Mouse (Mus musculus): ENCODE data around the gene Itgb4. TPM values are rescaled to one million over a fixed set of nuclear protein-coding genes. Genes with fewer than 3 reads are reported as not detected.
A peak's percentile ranks its signal among the peaks of the same experiment; 100 is the strongest.

The Itgb4 gene
- polyA plus RNA-seq, 1 experiment from 2014 or later: 5.5 TPM

GRCm38 (mm10) chr11:115962651-115963412, 11.7 kb upstream of the Itgb4 start:
- Histone ChIP-seq H3K27me3 (replicated peaks; ENCODE audit: control insufficient read depth, insufficient read depth, low read length) (no peaks in the 10 kb centered on the region), H3K36me3 (ENCODE audit: control insufficient read depth, insufficient read depth, low read length) (peaks cover 81% of the 10 kb centered on the region), H3K4me3 (ENCODE audit: low read depth, low read length) (no peak overlapping the region), H3K9ac (ENCODE audit: low read length) (no peak overlapping the region), H3K4me2 (ENCODE audit: low read length) (no peak overlapping the region), H3K27ac (ENCODE audit: low read depth) (no peak overlapping the region), H3K4me1 (replicated peaks; ENCODE audit: control insufficient read depth, insufficient read depth, low read length) (no peaks in the 10 kb centered on the region), H3K9me3 (ENCODE audit: control insufficient read depth, low read length) (no peaks in the 10 kb centered on the region)
- 90% methylated on average over 9 of the region's 9 CpGs for WGBS
- DNase-seq (ENCODE audit: low spot score) (no peak), ATAC-seq (replicated peaks; ENCODE audit: low FRiP score, low TSS enrichment, low read depth) (no peak)

DNA sequence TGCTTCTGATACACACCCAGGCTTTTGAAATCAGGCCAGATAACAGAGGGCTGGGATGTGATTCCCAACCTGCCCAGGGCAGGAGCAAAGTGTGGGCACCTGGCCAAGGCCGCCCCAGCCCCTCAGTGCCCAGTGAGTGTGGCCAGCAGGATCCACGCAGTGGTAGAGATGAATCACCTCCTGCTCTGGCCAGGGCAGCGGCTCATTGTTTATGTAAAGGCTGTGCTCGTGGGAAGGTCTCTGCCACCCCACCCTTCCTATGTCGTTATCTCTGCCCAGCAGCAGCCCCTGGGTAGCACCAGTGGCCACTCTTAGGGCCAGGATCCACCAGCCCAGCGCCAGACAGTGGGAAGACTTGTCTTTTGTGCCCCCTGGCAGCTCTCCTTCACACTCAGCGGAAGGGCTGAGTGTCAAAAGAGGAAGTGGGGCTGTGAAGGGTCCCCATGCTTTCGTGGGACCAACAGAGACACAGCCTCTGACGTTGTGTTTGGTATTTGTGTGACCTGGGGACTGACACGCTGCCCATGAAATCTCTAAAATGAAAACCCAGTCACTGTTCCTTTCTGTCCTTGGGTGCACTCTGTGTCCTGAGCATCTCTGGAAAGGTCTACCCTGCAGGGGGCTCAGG, 9.4 kb upstream of the Itgb4 start:
- no peak overlapping the region for H3K9ac ChIP-seq (ENCODE audit: low read length)
- H3K9me3 ChIP-seq (ENCODE audit: control insufficient read depth, low read length): no peaks in the 10 kb centered on the region
- peaks cover 5% of the 10 kb centered on the region; the same call in 1 of the 2 replicates for H3K4me1 ChIP-seq (replicated peaks; ENCODE audit: control insufficient read depth, insufficient read depth, low read length)
- peaks cover 66% of the 10 kb centered on the region for H3K36me3 ChIP-seq (ENCODE audit: control insufficient read depth, insufficient read depth, low read length)
- no peak for ATAC-seq (replicated peaks; ENCODE audit: low FRiP score, low TSS enrichment, low read depth)
- H3K4me2 ChIP-seq (ENCODE audit: low read length): no peak overlapping the region
- H3K4me3 ChIP-seq (ENCODE audit: low read depth, low read length): no peak overlapping the region
- H3K27ac ChIP-seq (ENCODE audit: low read depth): no peak overlapping the region
- no peaks in the 10 kb centered on the region for H3K27me3 ChIP-seq (replicated peaks; ENCODE audit: control insufficient read depth, insufficient read depth, low read length)
- DNase-seq (ENCODE audit: low spot score): no peak
- 73% methylated on average over 10 of the region's 10 CpGs for WGBS

DNA sequence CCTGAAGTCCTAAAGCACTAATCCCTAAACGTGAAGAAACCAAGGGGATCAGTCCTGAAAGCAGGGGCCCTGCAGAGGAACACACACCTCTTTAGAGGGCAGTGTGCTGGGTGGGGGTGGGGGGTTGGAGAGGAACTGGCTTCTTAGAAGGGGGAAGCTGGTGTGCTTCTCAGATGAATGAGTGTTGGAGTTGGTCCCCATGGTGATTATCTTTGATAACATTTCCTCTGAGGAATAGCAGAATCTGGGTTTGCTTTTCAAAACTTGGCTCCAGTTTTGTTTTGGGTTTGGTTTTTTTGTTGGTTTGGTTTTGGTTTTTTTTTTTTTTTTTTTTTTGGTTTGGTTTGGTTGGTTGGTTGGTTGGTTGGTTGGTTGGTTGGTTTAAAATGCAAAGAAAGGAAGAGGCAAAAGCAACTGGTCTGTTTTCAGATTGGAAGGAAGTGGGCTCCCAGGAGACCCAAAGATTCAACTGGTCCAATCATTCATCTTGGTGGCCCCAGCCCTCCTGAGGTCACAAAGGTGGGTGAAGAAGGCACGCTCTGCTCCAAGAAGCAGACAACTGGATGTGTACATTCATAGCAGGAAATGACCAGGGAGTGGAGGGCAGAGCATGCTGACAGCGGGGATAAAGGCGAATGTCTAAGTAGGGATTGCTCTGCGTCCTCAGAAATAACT, 5.6 kb upstream of the Itgb4 start:
- Histone ChIP-seq H3K36me3 (ENCODE audit: control insufficient read depth, insufficient read depth, low read length) (peaks cover 29% of the 10 kb centered on the region), H3K9ac (ENCODE audit: low read length) (no peak overlapping the region), H3K9me3 (ENCODE audit: control insufficient read depth, low read length) (no peaks in the 10 kb centered on the region), H3K4me1 (replicated peaks; ENCODE audit: control insufficient read depth, insufficient read depth, low read length) (peaks cover 10% of the 10 kb centered on the region; the same call in 1 of the 2 replicates), H3K27me3 (replicated peaks; ENCODE audit: control insufficient read depth, insufficient read depth, low read length) (peaks cover 5% of the 10 kb centered on the region; the same call in 1 of the 2 replicates), H3K4me2 (ENCODE audit: low read length) (no peak overlapping the region), H3K4me3 (ENCODE audit: low read depth, low read length) (no peak overlapping the region), H3K27ac (ENCODE audit: low read depth) (no peak overlapping the region)
- no peak for ATAC-seq (replicated peaks; ENCODE audit: low FRiP score, low TSS enrichment, low read depth)
- WGBS: 65% methylated on average over 5 of the region's 5 CpGs
- DNase-seq (ENCODE audit: low spot score): no peak

DNA sequence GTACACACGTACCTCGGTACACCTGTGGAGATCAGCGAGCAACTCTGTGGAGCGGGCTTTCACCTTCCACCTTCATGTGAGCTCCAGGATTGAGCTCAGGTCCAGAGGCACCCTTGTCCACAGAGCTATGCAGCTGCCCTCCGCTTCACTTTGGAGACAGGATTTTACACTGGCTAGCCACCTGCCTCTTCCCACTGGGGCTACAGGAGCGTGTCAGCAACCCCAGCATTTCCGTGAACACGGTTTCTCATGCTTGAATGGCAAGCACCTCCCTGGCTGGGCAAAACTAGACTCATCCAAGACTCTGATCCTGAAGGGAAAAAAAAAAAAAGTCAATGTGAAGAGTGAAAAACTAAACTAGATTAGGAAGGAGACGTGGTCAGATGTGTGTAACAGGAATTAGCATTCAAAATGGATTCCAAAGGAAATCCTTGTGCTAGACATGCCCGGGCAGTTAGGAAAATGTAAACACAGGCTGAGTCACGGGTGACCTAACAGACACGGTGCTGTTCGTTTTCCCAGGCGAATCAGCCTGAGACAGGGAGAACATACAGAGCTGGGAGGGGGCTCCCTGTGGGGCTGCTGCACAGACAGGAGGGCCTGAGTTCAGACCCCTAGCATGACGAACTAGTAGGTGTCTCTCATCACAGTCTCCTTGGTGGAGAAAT, 4.4 kb upstream of the Itgb4 start:
- Histone ChIP-seq H3K4me2 (ENCODE audit: low read length) (no peak overlapping the region), H3K9ac (ENCODE audit: low read length) (no peak overlapping the region), H3K4me1 (replicated peaks; ENCODE audit: control insufficient read depth, insufficient read depth, low read length) (peaks cover 10% of the 10 kb centered on the region; the same call in 1 of the 2 replicates), H3K4me3 (ENCODE audit: low read depth, low read length) (no peak overlapping the region), H3K36me3 (ENCODE audit: control insufficient read depth, insufficient read depth, low read length) (peaks cover 16% of the 10 kb centered on the region), H3K27ac (ENCODE audit: low read depth) (peak overlapping the region; percentile 48), H3K27me3 (replicated peaks; ENCODE audit: control insufficient read depth, insufficient read depth, low read length) (peaks cover 18% of the 10 kb centered on the region), H3K9me3 (ENCODE audit: control insufficient read depth, low read length) (no peaks in the 10 kb centered on the region)
- ATAC-seq (replicated peaks; ENCODE audit: low FRiP score, low TSS enrichment, low read depth) (no peak), DNase-seq (ENCODE audit: low spot score) (peak; percentile 60)
- WGBS: 47% methylated on average over 15 of the region's 15 CpGs

- ATAC-seq (replicated peaks; ENCODE audit: low FRiP score, low TSS enrichment, low read depth): 0 out of 2 replicates have a peak, but pooled peaks have one; percentile 49
- no peak overlapping the region for H3K4me3 ChIP-seq (ENCODE audit: low read depth, low read length)
- H3K27ac ChIP-seq (ENCODE audit: low read depth): no peak overlapping the region
- H3K9ac ChIP-seq (ENCODE audit: low read length): no peak overlapping the region
- no peak overlapping the region for H3K4me2 ChIP-seq (ENCODE audit: low read length)
- no peak for DNase-seq (ENCODE audit: low spot score)
- WGBS: 62% methylated on average over 6 of the region's 6 CpGs
- peaks cover 8% of the 10 kb centered on the region for H3K36me3 ChIP-seq (ENCODE audit: control insufficient read depth, insufficient read depth, low read length)
- H3K9me3 ChIP-seq (ENCODE audit: control insufficient read depth, low read length): no peaks in the 10 kb centered on the region
- peaks cover 21% of the 10 kb centered on the region for H3K27me3 ChIP-seq (replicated peaks; ENCODE audit: control insufficient read depth, insufficient read depth, low read length)
- H3K4me1 ChIP-seq (replicated peaks; ENCODE audit: control insufficient read depth, insufficient read depth, low read length): peaks cover 10% of the 10 kb centered on the region; the same call in 1 of the 2 replicates
Observed at GRCm38 (mm10) chr11:115971016-115971415, 3.5 kb upstream of the Itgb4 start.

- ATAC-seq (replicated peaks; ENCODE audit: low FRiP score, low TSS enrichment, low read depth) (no peak), DNase-seq (ENCODE audit: low spot score) (no peak)
- 4% methylated on average over 18 of the region's 18 CpGs for WGBS
- Histone ChIP-seq H3K9ac (ENCODE audit: low read length) (peak overlapping the region; percentile 38), H3K27ac (ENCODE audit: low read depth) (no peak overlapping the region), H3K36me3 (ENCODE audit: control insufficient read depth, insufficient read depth, low read length) (no peaks in the 10 kb centered on the region), H3K27me3 (replicated peaks; ENCODE audit: control insufficient read depth, insufficient read depth, low read length) (peaks cover 21% of the 10 kb centered on the region), H3K9me3 (ENCODE audit: control insufficient read depth, low read length) (no peaks in the 10 kb centered on the region), H3K4me1 (replicated peaks; ENCODE audit: control insufficient read depth, insufficient read depth, low read length) (peaks cover 6% of the 10 kb centered on the region; the same call in 1 of the 2 replicates), H3K4me2 (ENCODE audit: low read length) (peak overlapping the region; percentile 69), H3K4me3 (ENCODE audit: low read depth, low read length) (peak overlapping the region; percentile 40)
Observed at GRCm38 (mm10) chr11:115975083-115975420, 543 bp downstream of the Itgb4 start.

- no peak overlapping the region for H3K27ac ChIP-seq (ENCODE audit: low read depth)
Observed at GRCm38 (mm10) chr11:115975544-115975943, 1.0 kb downstream of the Itgb4 start.

GRCm38 (mm10) chr11:115982472-115982871, 8.0 kb downstream of the Itgb4 start:
- Histone ChIP-seq H3K4me3 (ENCODE audit: low read depth, low read length) (no peak overlapping the region), H3K9me3 (ENCODE audit: control insufficient read depth, low read length) (no peaks in the 10 kb centered on the region), H3K36me3 (ENCODE audit: control insufficient read depth, insufficient read depth, low read length) (no peaks in the 10 kb centered on the region), H3K27me3 (replicated peaks; ENCODE audit: control insufficient read depth, insufficient read depth, low read length) (no peaks in the 10 kb centered on the region), H3K27ac (ENCODE audit: low read depth) (no peak overlapping the region), H3K4me1 (replicated peaks; ENCODE audit: control insufficient read depth, insufficient read depth, low read length) (no peaks in the 10 kb centered on the region), H3K4me2 (ENCODE audit: low read length) (no peak overlapping the region), H3K9ac (ENCODE audit: low read length) (no peak overlapping the region)
- DNase-seq (ENCODE audit: low spot score): no peak
- 91% methylated on average over 15 of the region's 15 CpGs for WGBS
- no peak for ATAC-seq (replicated peaks; ENCODE audit: low FRiP score, low TSS enrichment, low read depth)

More at GRCm38 (mm10) chr11:115975544-115975943, 1.0 kb downstream of the Itgb4 start:
- peak overlapping the region; percentile 40 for H3K4me3 ChIP-seq (ENCODE audit: low read depth, low read length)
- peak overlapping the region; percentile 38; the same call in 1 of the 2 replicates for H3K9ac ChIP-seq (ENCODE audit: low read length)
- ATAC-seq (replicated peaks; ENCODE audit: low FRiP score, low TSS enrichment, low read depth) (no peak), DNase-seq (ENCODE audit: low spot score) (no peak)
- peaks cover 1% of the 10 kb centered on the region; the same call in 1 of the 2 replicates for H3K4me1 ChIP-seq (replicated peaks; ENCODE audit: control insufficient read depth, insufficient read depth, low read length)
- H3K36me3 ChIP-seq (ENCODE audit: control insufficient read depth, insufficient read depth, low read length): no peaks in the 10 kb centered on the region
- H3K9me3 ChIP-seq (ENCODE audit: control insufficient read depth, low read length): no peaks in the 10 kb centered on the region
- H3K27me3 ChIP-seq (replicated peaks; ENCODE audit: control insufficient read depth, insufficient read depth, low read length): peaks cover 21% of the 10 kb centered on the region
- WGBS: 35% methylated on average over 12 of the region's 12 CpGs
- H3K4me2 ChIP-seq (ENCODE audit: low read length): peak overlapping the region; percentile 69

Data from intestine, embryonic 14.5 days (tissue).